Mouse (Mus musculus) midbrain, embryonic 12.5 days (tissue): ENCODE data around the gene Pqlc3. TPM values are rescaled to one million over a fixed set of nuclear protein-coding genes. Genes with fewer than 3 reads are reported as not detected.

Source experiments
- ATAC-seq: fragments of 200-750 bp; cut with Nextera tagmentation; 2 replicates; pipeline ENCODE4 v1.8.0; 2017; ENCODE audit warnings: low read depth, moderate TSS enrichment, moderate library complexity; ENCODE audit not compliant: low FRiP score
- H3K27ac ChIP-seq: fragments of 300-500 bp; sonication (generic); replicated peaks from 2 replicates; pipeline ENCODE4 v1.5.1; 2016; ENCODE audit warnings: mild to moderate bottlenecking
- H3K27me3 ChIP-seq: fragments of 300-500 bp; sonication (generic); 2 replicates; pipeline ENCODE4 v1.6.1; 2016; ENCODE audit warnings: mild to moderate bottlenecking
- H3K36me3 ChIP-seq: fragments of 300-500 bp; sonication (generic); 2 replicates; pipeline ENCODE4 v1.6.1; 2016
- H3K4me1 ChIP-seq: fragments of 300-500 bp; sonication (generic); 2 replicates; pipeline ENCODE4 v1.6.1; 2016
- H3K4me2 ChIP-seq: fragments of 300-500 bp; sonication (generic); replicated peaks from 2 replicates; pipeline ENCODE4 v1.6.1; 2016; ENCODE audit warnings: mild to moderate bottlenecking, moderate library complexity
- H3K4me3 ChIP-seq: fragments of 300-500 bp; sonication (generic); 2 replicates; pipeline ENCODE4 v1.5.1; 2016; ENCODE audit warnings: mild to moderate bottlenecking
- H3K9ac ChIP-seq: fragments of 300-500 bp; sonication (generic); replicated peaks from 2 replicates; pipeline ENCODE4 v1.6.1; 2016; ENCODE audit warnings: mild to moderate bottlenecking, moderate library complexity
- H3K9me3 ChIP-seq: fragments of 300-500 bp; sonication (generic); 2 replicates; pipeline ENCODE4 v1.6.1; 2016; ENCODE audit warnings: mild to moderate bottlenecking
- WGBS: fragments of 180-500 bp; shearing (Covaris S2); methylation state at CpG from one replicate; pipeline ENCODE4 v1.1.7; 2016; 5-methylcytosine and 5-hydroxymethylcytosine counted together
- polyA plus RNA-seq: library from polyadenylated mRNA; unstranded; fragments of >200 nt; fragmentation: Nextera tagmentation; extraction: Ambion mirVana; gene quantifications from 2 replicates; pipeline ENCODE4 v1.2.1, GENCODE M21; 2016

Pqlc3 gene
- polyA plus RNA-seq: 3.0 and 3.3 TPM in 2 replicates

GRCm38 (mm10) chr12:16999739-17000497, at the start of gene Pqlc3:
TSS of gene Pqlc3 (minus strand) at chr12:17000408.
- H3K9ac ChIP-seq: peak within 1 kb of the TSS; percentile 41; the same call in 1 of the 2 replicates
- peak within 1 kb of the TSS; percentile 84 for H3K4me2 ChIP-seq
- ATAC-seq: peak; percentile 85
- no peak within 1 kb of the TSS for H3K27ac ChIP-seq
- peaks cover 52% of the 10 kb centered on the region for H3K27me3 ChIP-seq
- H3K4me3 ChIP-seq: peak within 1 kb of the TSS; percentile 50
- no peaks in the 10 kb centered on the region for H3K36me3 ChIP-seq
- under 1% methylated on average over 57 of the region's 57 CpGs for WGBS
- peaks cover 13% of the 10 kb centered on the region for H3K4me1 ChIP-seq
- H3K9me3 ChIP-seq: no peaks in the 10 kb centered on the region

GRCm38 (mm10) chr12:17049796-17050195, 49.6 kb upstream of the Pqlc3 start:
- H3K27ac ChIP-seq: no peak overlapping the region
- no peak overlapping the region for H3K4me3 ChIP-seq
- 93% methylated on average over 1 of the region's 1 CpGs for whole genome bisulfite sequencing
- H3K27me3 ChIP-seq: no peaks in the 10 kb centered on the region
- no peaks in the 10 kb centered on the region for H3K9me3 ChIP-seq
- ATAC-seq: no peak
- no peak overlapping the region for H3K9ac ChIP-seq
- H3K4me1 ChIP-seq: no peaks in the 10 kb centered on the region
- H3K4me2 ChIP-seq: no peak overlapping the region
- no peaks in the 10 kb centered on the region for H3K36me3 ChIP-seq

DNA sequence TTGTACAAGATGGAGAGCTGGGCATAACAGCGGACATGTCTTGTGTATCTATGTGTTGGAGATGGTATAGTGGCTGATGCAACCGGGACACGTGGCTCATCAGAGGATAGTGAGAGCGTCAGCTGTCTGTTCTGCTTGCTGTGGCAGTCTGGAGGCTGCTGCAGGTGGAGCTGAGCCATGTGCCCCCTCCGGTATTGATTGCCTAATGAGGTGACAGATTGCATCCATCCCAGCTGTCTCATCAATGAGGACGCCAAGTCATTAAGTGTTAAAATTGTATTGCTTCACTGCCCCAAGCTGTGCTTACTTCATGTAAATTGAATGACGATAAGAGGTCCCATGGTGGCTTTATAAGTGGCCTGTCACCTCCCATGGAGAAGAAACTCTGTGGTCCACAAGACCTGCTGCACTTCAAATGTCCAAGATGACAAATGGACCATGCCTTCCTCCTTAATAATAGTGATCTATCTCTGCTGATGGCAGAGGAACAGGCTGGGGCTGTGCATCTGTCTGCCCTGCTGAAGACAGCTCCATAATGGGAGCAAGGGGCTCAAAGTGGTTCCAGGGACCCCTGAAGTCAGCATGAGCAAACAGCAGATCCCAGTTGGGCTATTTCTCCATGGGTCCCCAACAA, 48.9 kb upstream of the Pqlc3 start:
- H3K9ac ChIP-seq: no peak overlapping the region
- no peak overlapping the region for H3K4me3 ChIP-seq
- H3K27me3 ChIP-seq: no peaks in the 10 kb centered on the region
- H3K36me3 ChIP-seq: no peaks in the 10 kb centered on the region
- no peaks in the 10 kb centered on the region for H3K4me1 ChIP-seq
- peak; percentile 44; the same call in 1 of the 2 replicates for ATAC-seq
- 67% methylated on average over 7 of the region's 7 CpGs for WGBS
- H3K4me2 ChIP-seq: no peak overlapping the region
- H3K9me3 ChIP-seq: no peaks in the 10 kb centered on the region
- no peak overlapping the region for H3K27ac ChIP-seq

DNA sequence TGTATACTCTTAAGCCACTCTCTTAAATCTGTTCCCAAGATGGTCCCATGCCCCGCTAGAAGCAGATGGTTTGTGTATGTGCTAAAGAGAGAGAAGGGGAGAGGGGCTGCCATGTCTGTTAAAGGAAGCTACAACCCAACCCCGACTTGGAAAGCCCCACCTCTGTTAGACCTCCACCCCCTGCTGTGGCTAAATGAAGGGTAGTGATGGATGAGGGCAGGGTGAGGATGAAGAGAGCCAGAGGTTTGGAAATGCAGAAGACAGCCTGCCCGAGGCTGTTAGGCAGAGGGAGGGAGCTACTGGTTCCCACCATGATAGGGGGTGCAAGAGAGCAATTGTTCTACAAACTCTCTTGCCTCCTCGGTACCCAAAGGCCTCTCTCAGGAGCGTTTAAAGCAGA, 43.1 kb upstream of the Pqlc3 start:
- Histone ChIP-seq H3K27ac (no peak overlapping the region), H3K4me2 (no peak overlapping the region), H3K36me3 (no peaks in the 10 kb centered on the region), H3K4me3 (no peak overlapping the region), H3K4me1 (no peaks in the 10 kb centered on the region), H3K9me3 (no peaks in the 10 kb centered on the region), H3K27me3 (no peaks in the 10 kb centered on the region), H3K9ac (no peak overlapping the region)
- ATAC-seq: no peak
- WGBS: 73% methylated on average over 5 of the region's 5 CpGs

GRCm38 (mm10) chr12:17040567-17040966, 40.4 kb upstream of the Pqlc3 start:
- 73% methylated on average over 1 of the region's 1 CpGs for WGBS
- Histone ChIP-seq H3K36me3 (no peaks in the 10 kb centered on the region), H3K4me2 (no peak overlapping the region), H3K9me3 (no peaks in the 10 kb centered on the region), H3K4me1 (peaks cover 6% of the 10 kb centered on the region; the same call in 1 of the 2 replicates), H3K4me3 (no peak overlapping the region), H3K27me3 (no peaks in the 10 kb centered on the region), H3K9ac (no peak overlapping the region), H3K27ac (no peak overlapping the region)
- no peak for ATAC-seq

DNA sequence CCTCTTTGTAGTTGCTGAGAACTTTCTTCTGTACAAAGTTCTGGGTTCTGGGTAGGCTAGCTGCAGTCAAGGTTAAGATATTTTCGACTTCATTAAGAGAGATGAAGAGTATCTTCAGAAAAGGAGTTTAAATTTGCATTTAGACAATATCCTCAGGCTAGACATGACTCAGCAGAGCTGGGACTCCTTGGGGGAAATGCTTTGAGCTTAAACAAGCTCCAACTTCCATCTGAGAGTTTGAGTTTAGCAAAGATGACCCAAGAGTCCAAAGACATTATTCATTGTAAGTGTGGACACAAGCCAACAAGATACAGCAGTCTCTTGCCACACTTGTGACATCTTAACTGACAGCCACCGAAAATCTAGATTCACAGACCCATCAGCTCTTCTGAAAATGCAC, 39.2 kb upstream of the Pqlc3 start:
- 78% methylated on average over 2 of the region's 2 CpGs for WGBS
- peaks cover 6% of the 10 kb centered on the region; the same call in 1 of the 2 replicates for H3K4me1 ChIP-seq
- H3K4me2 ChIP-seq: no peak overlapping the region
- H3K27me3 ChIP-seq: no peaks in the 10 kb centered on the region
- no peaks in the 10 kb centered on the region for H3K9me3 ChIP-seq
- H3K4me3 ChIP-seq: no peak overlapping the region
- no peak overlapping the region for H3K9ac ChIP-seq
- H3K36me3 ChIP-seq: no peaks in the 10 kb centered on the region
- H3K27ac ChIP-seq: no peak overlapping the region
- ATAC-seq: no peak

DNA sequence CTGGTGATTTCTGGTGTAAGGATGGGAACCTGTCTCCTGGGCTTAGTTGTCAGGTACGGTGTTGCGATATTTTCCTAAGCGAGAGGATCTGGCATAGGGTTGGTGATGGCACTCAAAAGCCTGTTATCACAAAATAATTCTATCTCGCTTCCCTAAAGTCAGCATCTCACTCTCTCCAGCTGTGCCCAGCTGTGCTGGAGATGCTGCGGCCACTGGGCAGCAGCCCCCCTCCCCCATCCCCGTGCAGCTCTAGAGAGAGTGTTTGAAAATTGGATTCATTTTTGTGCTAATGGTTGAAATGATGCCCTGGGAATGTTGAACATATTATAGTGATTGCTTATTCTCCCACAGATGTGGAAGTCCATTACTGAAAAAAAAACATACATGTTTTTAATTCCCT, 38.0 kb upstream of the Pqlc3 start:
- Histone ChIP-seq H3K4me1 (peaks cover 6% of the 10 kb centered on the region; the same call in 1 of the 2 replicates), H3K9ac (no peak overlapping the region), H3K4me2 (no peak overlapping the region), H3K4me3 (no peak overlapping the region), H3K9me3 (no peaks in the 10 kb centered on the region), H3K36me3 (no peaks in the 10 kb centered on the region), H3K27me3 (no peaks in the 10 kb centered on the region), H3K27ac (no peak overlapping the region)
- ATAC-seq: no peak
- 79% methylated on average over 6 of the region's 6 CpGs for WGBS

- Histone ChIP-seq H3K9me3 (no peaks in the 10 kb centered on the region), H3K27me3 (no peaks in the 10 kb centered on the region), H3K36me3 (no peaks in the 10 kb centered on the region), H3K27ac (no peak overlapping the region), H3K9ac (no peak overlapping the region), H3K4me3 (no peak overlapping the region), H3K4me1 (peaks cover 6% of the 10 kb centered on the region; the same call in 1 of the 2 replicates), H3K4me2 (no peak overlapping the region)
- no peak for ATAC-seq
- WGBS: 62% methylated on average over 14 of the region's 14 CpGs
Observed at GRCm38 (mm10) chr12:17037053-17037610, 36.9 kb upstream of the Pqlc3 start.

GRCm38 (mm10) chr12:17036532-17036931, 36.3 kb upstream of the Pqlc3 start:
- Histone ChIP-seq H3K9me3 (no peaks in the 10 kb centered on the region), H3K4me1 (peaks cover 6% of the 10 kb centered on the region; the same call in 1 of the 2 replicates), H3K27ac (no peak overlapping the region), H3K27me3 (0 out of 2 replicates have a peak, but pooled peaks cover under 1% of the 10 kb centered on the region), H3K4me2 (no peak overlapping the region), H3K4me3 (no peak overlapping the region), H3K36me3 (no peaks in the 10 kb centered on the region), H3K9ac (no peak overlapping the region)
- no peak for ATAC-seq
- WGBS: 72% methylated on average over 9 of the region's 9 CpGs

- Histone ChIP-seq H3K36me3 (no peaks in the 10 kb centered on the region), H3K4me3 (no peak overlapping the region), H3K9me3 (no peaks in the 10 kb centered on the region), H3K9ac (no peak overlapping the region), H3K4me1 (peaks cover 6% of the 10 kb centered on the region; the same call in 1 of the 2 replicates), H3K4me2 (no peak overlapping the region), H3K27me3 (0 out of 2 replicates have a peak, but pooled peaks cover 4% of the 10 kb centered on the region), H3K27ac (no peak overlapping the region)
- 66% methylated on average over 2 of the region's 2 CpGs for WGBS
- no peak for ATAC-seq
Observed at GRCm38 (mm10) chr12:17035128-17035527, 34.9 kb upstream of the Pqlc3 start.

DNA sequence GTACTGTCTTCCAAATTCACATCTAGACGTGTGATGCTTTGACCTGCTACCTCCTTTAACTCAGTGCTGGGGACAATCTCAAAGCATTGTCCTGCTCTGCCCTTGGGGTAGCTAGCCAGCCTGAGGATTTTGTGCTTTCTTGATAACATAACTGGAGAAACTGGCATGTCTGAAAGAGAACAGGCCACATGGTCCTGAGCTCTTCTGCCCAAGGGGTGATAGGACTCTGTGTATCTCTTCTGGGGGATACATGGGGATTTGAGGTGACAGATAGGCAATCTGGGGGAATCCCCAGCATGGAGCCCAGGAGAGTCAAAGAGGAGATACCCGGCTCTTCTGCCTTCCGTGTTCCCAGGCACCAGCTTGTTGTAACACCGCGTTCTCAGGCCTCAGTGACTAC, 34.5 kb upstream of the Pqlc3 start:
- WGBS: 87% methylated on average over 5 of the region's 5 CpGs
- H3K27ac ChIP-seq: no peak overlapping the region

DNA sequence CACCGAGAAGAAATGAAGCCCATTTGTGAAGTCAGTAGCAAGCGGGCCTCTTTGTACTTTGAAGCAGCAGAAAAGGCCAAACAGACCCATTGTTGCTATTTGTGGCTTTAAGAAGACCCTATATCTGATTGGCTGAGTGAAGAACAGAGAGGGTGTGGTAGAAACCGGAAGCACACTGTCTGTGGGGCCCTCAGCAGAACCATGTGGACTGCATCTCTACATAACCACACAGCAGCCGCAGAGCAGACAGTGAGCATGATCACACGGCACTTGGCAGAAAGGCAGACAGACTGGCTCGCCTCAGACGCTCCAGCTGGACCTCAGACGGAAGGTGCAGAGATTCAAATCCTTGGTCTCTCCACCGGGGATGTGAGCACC, 33.2 kb upstream of the Pqlc3 start:
- Histone ChIP-seq H3K9me3 (no peaks in the 10 kb centered on the region), H3K27me3 (0 out of 2 replicates have a peak, but pooled peaks cover 4% of the 10 kb centered on the region), H3K27ac (no peak overlapping the region), H3K4me2 (no peak overlapping the region), H3K36me3 (no peaks in the 10 kb centered on the region), H3K9ac (no peak overlapping the region), H3K4me1 (peaks cover 6% of the 10 kb centered on the region; the same call in 1 of the 2 replicates), H3K4me3 (no peak overlapping the region)
- no peak for ATAC-seq
- 87% methylated on average over 9 of the region's 9 CpGs for WGBS

More for the DNA sequence above, 34.5 kb upstream of the Pqlc3 start:
- H3K4me3 ChIP-seq: no peak overlapping the region
- no peaks in the 10 kb centered on the region for H3K9me3 ChIP-seq
- 0 out of 2 replicates have a peak, but pooled peaks cover 4% of the 10 kb centered on the region for H3K27me3 ChIP-seq
- H3K36me3 ChIP-seq: no peaks in the 10 kb centered on the region
- no peak overlapping the region for H3K9ac ChIP-seq
- no peak for ATAC-seq
- H3K4me2 ChIP-seq: no peak overlapping the region
- H3K4me1 ChIP-seq: peaks cover 6% of the 10 kb centered on the region; the same call in 1 of the 2 replicates
